In genomic region chr1:53037443-53037871, GRCm38 (mm10) we compare ENCODE assay signal across 22 mouse cellular contexts. TPM values are rescaled to one million over a fixed set of nuclear protein-coding genes. Genes with fewer than 3 reads are reported as not detected.
A peak's percentile ranks its signal among the peaks of the same experiment; 100 is the strongest.
DNase-seq lines count a peak whose midpoint lies in the region; ATAC-seq lines count a peak whose summit lies in the region.
"Had no signal": no experiment of that assay in that cellular context is flagged by ENCODE, and none has a peak within 500 bp of the region (broad histone marks: within the 10 kb centered on the region; RNA-seq: fewer than 3 reads in every experiment).

No protein-coding gene starts in this region.

- intact Hi-C loops in heart, postnatal 10 days (cut with DNase I) = loop anchor here (10.0 kb wide), 1 partner anchor 283 kb away; no protein-coding TSS in a partner anchor

- H3K36me3 ChIP-seq in heart, embryonic 11.5 days (ENCODE audit: control insufficient read depth, insufficient read depth, low read length) = no peaks in the 10 kb centered on the region
- no peaks in the 10 kb centered on the region for H3K36me3 ChIP-seq in intestine, embryonic 16.5 days (ENCODE audit: control insufficient read depth, insufficient read depth, low read length)
- H3K36me3 ChIP-seq: heart, embryonic 13.5 days; hindbrain, embryonic 15.5 days; kidney, embryonic 15.5 days; limb, embryonic 12.5 days; liver, embryonic 12.5 days had no signal

- H3K27ac ChIP-seq in heart, embryonic 11.5 days (ENCODE audit: low read depth, low read length) = no peak overlapping the region
- no peak overlapping the region for H3K27ac ChIP-seq in intestine, embryonic 16.5 days (ENCODE audit: low read length)
- H3K27ac ChIP-seq: heart, embryonic 13.5 days; hindbrain, embryonic 15.5 days; kidney, embryonic 15.5 days; limb, embryonic 12.5 days; liver, embryonic 12.5 days had no signal

- no peak overlapping the region for H3K9ac ChIP-seq in heart, embryonic 11.5 days (ENCODE audit: low read depth, low read length)
- H3K9ac ChIP-seq in intestine, embryonic 16.5 days (ENCODE audit: low read depth, low read length) = no peak overlapping the region
- H3K9ac ChIP-seq: heart, embryonic 13.5 days; hindbrain, embryonic 15.5 days; kidney, embryonic 15.5 days; limb, embryonic 12.5 days; liver, embryonic 12.5 days; lung, embryonic 14.5 days had no signal

- H3K9me3 ChIP-seq in heart, embryonic 11.5 days (replicated peaks; ENCODE audit: control insufficient read depth, low read length) = no peaks in the 10 kb centered on the region
- no peaks in the 10 kb centered on the region for H3K9me3 ChIP-seq in intestine, embryonic 16.5 days (ENCODE audit: control insufficient read depth, low read length)
- H3K9me3 ChIP-seq: heart, embryonic 13.5 days; hindbrain, embryonic 15.5 days; kidney, embryonic 15.5 days; limb, embryonic 12.5 days; liver, embryonic 12.5 days had no signal

- no peaks in the 10 kb centered on the region for H3K4me1 ChIP-seq in heart, embryonic 11.5 days (ENCODE audit: control insufficient read depth, insufficient read depth, low read length)
- no peaks in the 10 kb centered on the region for H3K4me1 ChIP-seq in intestine, embryonic 16.5 days (ENCODE audit: control insufficient read depth, insufficient read depth, low read length)
- H3K4me1 ChIP-seq: hindbrain, embryonic 15.5 days; kidney, embryonic 15.5 days; limb, embryonic 12.5 days; liver, embryonic 12.5 days had no signal

- peak; percentile 44 for ATAC-seq in frontal cortex, adult (ENCODE audit: low TSS enrichment)
- ATAC-seq in heart, embryonic 11.5 days (replicated peaks; ENCODE audit: insufficient number of reproducible peaks, low FRiP score, low TSS enrichment) = no peak
- ATAC-seq in intestine, embryonic 16.5 days = no peak
- ATAC-seq: intestine, postnatal 0 days; liver, embryonic 12.5 days had no signal

- no peak for DNase-seq in frontal cortex, postnatal 25 days (ENCODE audit: low spot score in 2 of 2)
- DNase-seq in heart, postnatal 10 days = peak; percentile 3 to 17
- DNase-seq in cerebellum, adult 9-11 months = peak; percentile 62
- no peak for DNase-seq in embryo, embryonic 11 days
- DNase-seq: adrenal gland, postnatal 25 days; heart, postnatal 4 days; lung, embryonic 14.5 days; lung, postnatal 36 days; thymus, adult 2 months had no signal

- 51% methylated on average over 5 of the region's 5 CpGs for WGBS in heart, embryonic 11.5 days (ENCODE audit: insufficient replicate concordance)
- WGBS in intestine, embryonic 16.5 days = 81% methylated on average over 5 of the region's 5 CpGs

- no peak overlapping the region for H3K4me3 ChIP-seq in heart, embryonic 11.5 days (ENCODE audit: low read depth, low read length)
- H3K4me3 ChIP-seq in intestine, embryonic 16.5 days (ENCODE audit: low read length) = no peak overlapping the region
- H3K4me3 ChIP-seq: heart, embryonic 13.5 days; hindbrain, embryonic 15.5 days; kidney, embryonic 15.5 days; limb, embryonic 12.5 days; liver, embryonic 12.5 days had no signal

- H3K27me3 ChIP-seq in heart, embryonic 11.5 days (ENCODE audit: control insufficient read depth, insufficient read depth, low read length) = no peaks in the 10 kb centered on the region
- H3K27me3 ChIP-seq in intestine, embryonic 16.5 days (replicated peaks; ENCODE audit: control insufficient read depth, insufficient read depth, low read length) = no peaks in the 10 kb centered on the region
- H3K27me3 ChIP-seq: CH12.LX; heart, embryonic 13.5 days; hindbrain, embryonic 15.5 days; kidney, embryonic 15.5 days; limb, embryonic 12.5 days; liver, embryonic 12.5 days had no signal

- H3K4me2 ChIP-seq in heart, embryonic 11.5 days = no peak overlapping the region
- H3K4me2 ChIP-seq in intestine, embryonic 16.5 days (ENCODE audit: low read depth, low read length) = no peak overlapping the region
- H3K4me2 ChIP-seq: heart, embryonic 13.5 days; hindbrain, embryonic 15.5 days; kidney, embryonic 15.5 days; limb, embryonic 12.5 days; liver, embryonic 12.5 days; lung, embryonic 14.5 days had no signal

RNA-seq across cellular contexts. Expression of gene 1700019D03Rik, which starts 17.5 kb away (rescaled TPM):
- total RNA-seq in heart, postnatal 10 days (2021) = 1 to 10 TPM; 1.8 to 2.1 TPM
- 0.72 and 0.90 TPM in 2 replicates for polyA plus RNA-seq in heart, embryonic 11.5 days (2014; fragmentation: Nextera tagmentation; extraction: Ambion mirVana)
- 27.7 and 29.3 TPM in 2 replicates for polyA plus RNA-seq in intestine, embryonic 16.5 days (2015; fragmentation: Nextera tagmentation; extraction: Ambion mirVana)
- total RNA-seq: megakaryocyte-erythroid progenitor cell, adult 5-6 weeks; MEL had no signal

RNA-seq across cellular contexts. Expression of gene Mstn, which starts 24.0 kb away (rescaled TPM):
- not detected for total RNA-seq in heart, postnatal 10 days (2021)
- 5.0 and 7.0 TPM in 2 replicates for polyA plus RNA-seq in heart, embryonic 11.5 days (2014; fragmentation: Nextera tagmentation; extraction: Ambion mirVana)
- not detected in 2 replicates for polyA plus RNA-seq in intestine, embryonic 16.5 days (2015; fragmentation: Nextera tagmentation; extraction: Ambion mirVana)
- total RNA-seq: adrenal gland, postnatal 25 days; CH12.LX; megakaryocyte-erythroid progenitor cell, adult 5-6 weeks; MEL; neutrophil, adult 5-6 weeks had no signal
- polyA plus RNA-seq: lung, embryonic 14.5 days had no signal

Comparison
In these comparisons a context has a peak if more than half of its experiments do, and no peak if none do; other contexts are left out.
1. DNase-seq: peak in heart, postnatal 10 days (2 of 2) and cerebellum, adult 9-11 months (single experiment); none in frontal cortex, postnatal 25 days (0 of 2) and embryo, embryonic 11 days (single experiment).
2. RNA of gene 1700019D03Rik, which starts 17.5 kb away (polyA plus RNA-seq): 27.7 to 29.3 TPM in intestine, embryonic 16.5 days; 0.72 to 0.90 TPM in heart, embryonic 11.5 days; every median in the first group is over 10 times any median in the second.